Mouse (Mus musculus) spleen, adult 2 months (tissue): ENCODE measurements at regions not wholly inside any gene's neighbourhood (a gene's known extent, or its start where the extent isn't known, plus 50 kb on each side); places are given as distances from the start of the nearest gene placed in this dataset.

Experiments
- CTCF ChIP-seq: fragments of 200-500 bp; IDR thresholded peaks from 2 replicates; pipeline ENCODE4 v1.5.1; 2011; ENCODE audit warnings: mild to moderate bottlenecking, inconsistent platforms; ENCODE audit not compliant: insufficient read depth, insufficient read length, insufficient replicate concordance; ENCODE audit errors: extremely low read depth
- POLR2A ChIP-seq: fragments of 200-500 bp; IDR thresholded peaks from 2 replicates; pipeline ENCODE4 v1.6.1; 2011; ENCODE audit warnings: low read depth, low read length, inconsistent platforms

GRCm38 (mm10) chr12:16135602-16136213 lies 319.0 kb upstream of the Trib2 start:
- no peak for TF ChIP-seq CTCF
- no peak for TF ChIP-seq POLR2A
